Mouse (Mus musculus): ENCODE results near the gene Ebf1.

DNA sequence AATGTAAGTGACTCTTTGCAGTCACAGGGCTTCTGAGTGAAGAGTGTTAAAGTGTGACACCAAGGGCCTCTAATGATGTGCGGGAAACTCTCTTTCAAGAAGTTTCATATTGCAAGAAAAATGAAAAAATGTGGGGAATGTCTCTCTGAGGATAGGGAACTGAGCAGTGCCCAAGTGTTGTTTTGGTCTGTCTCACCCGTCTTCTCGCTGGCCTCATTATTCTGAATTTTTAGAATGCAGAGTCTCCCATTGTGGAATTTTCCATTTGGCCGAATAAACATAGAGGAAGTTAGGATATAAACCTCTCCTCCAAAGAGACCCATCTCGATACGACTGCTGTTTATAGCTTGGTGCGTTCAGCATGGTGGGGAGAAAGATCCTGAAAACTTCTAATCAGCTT, 367.3 kb downstream of the Ebf1 start:
- TF ChIP-seq CHD1 (IDR thresholded peaks at IDR 0.05; ENCODE audit: low read depth, low read length), result no peak
- no peak for TF ChIP-seq NELFE (IDR thresholded peaks at IDR 0.05; ENCODE audit: low read depth, low read length)
- no peak for TF ChIP-seq EP300 (IDR thresholded peaks at IDR 0.05; ENCODE audit: low read depth in 1 of 2, low read length in 2 of 2)
- TF ChIP-seq POLR2A (IDR thresholded peaks at IDR 0.05; ENCODE audit: control insufficient read depth in 1 of 2, insufficient read depth in 1 of 2, low read depth in 1 of 2, low read length in 2 of 2, poor library complexity in 1 of 2), result no peak

Data from MEL (cell line).